Mouse (Mus musculus): ENCODE results near the gene Fam241a. TPM values are rescaled to one million over a fixed set of nuclear protein-coding genes. Genes with fewer than 3 reads are reported as not detected.

The Fam241a gene
- polyA plus RNA-seq, 1 experiment from 2014 or later, result 15.1 TPM

GRCm38 (mm10) chr3:127917999-127918661 is 22.0 kb upstream of the Fam241a start:
- H3K9ac ChIP-seq (ENCODE audit: low read length), result no peak overlapping the region
- WGBS, result 70% methylated on average over 9 of the region's 9 CpGs
- no peak overlapping the region for H3K27ac ChIP-seq (ENCODE audit: low read length)
- H3K4me3 ChIP-seq (replicated peaks; ENCODE audit: low read length), result no peak overlapping the region
- H3K27me3 ChIP-seq (ENCODE audit: control insufficient read depth, insufficient read depth, low read length), result no peaks in the 10 kb centered on the region
- H3K9me3 ChIP-seq (replicated peaks; ENCODE audit: control insufficient read depth, low read length), result no peaks in the 10 kb centered on the region
- H3K4me2 ChIP-seq (ENCODE audit: low read depth, low read length), result no peak overlapping the region
- ATAC-seq (ENCODE audit: insufficient read depth, low FRiP score), result no peak
- H3K36me3 ChIP-seq (ENCODE audit: control insufficient read depth, insufficient read depth, low read length), result no peaks in the 10 kb centered on the region
- H3K4me1 ChIP-seq (ENCODE audit: control insufficient read depth, insufficient read depth, low read length), result 0 out of 2 replicates have a peak, but pooled peaks cover 3% of the 10 kb centered on the region

GRCm38 (mm10) chr3:127917549-127917948 is 21.4 kb upstream of the Fam241a start:
- H3K27ac ChIP-seq (ENCODE audit: low read length), result no peak overlapping the region
- no peaks in the 10 kb centered on the region for H3K9me3 ChIP-seq (replicated peaks; ENCODE audit: control insufficient read depth, low read length)
- no peak for ATAC-seq (ENCODE audit: insufficient read depth, low FRiP score)
- no peak overlapping the region for H3K4me2 ChIP-seq (ENCODE audit: low read depth, low read length)
- 90% methylated on average over 3 of the region's 3 CpGs for WGBS
- H3K36me3 ChIP-seq (ENCODE audit: control insufficient read depth, insufficient read depth, low read length), result no peaks in the 10 kb centered on the region
- H3K4me3 ChIP-seq (replicated peaks; ENCODE audit: low read length), result no peak overlapping the region
- no peaks in the 10 kb centered on the region for H3K27me3 ChIP-seq (ENCODE audit: control insufficient read depth, insufficient read depth, low read length)
- no peak overlapping the region for H3K9ac ChIP-seq (ENCODE audit: low read length)
- 0 out of 2 replicates have a peak, but pooled peaks cover 3% of the 10 kb centered on the region for H3K4me1 ChIP-seq (ENCODE audit: control insufficient read depth, insufficient read depth, low read length)

- Histone ChIP-seq H3K9ac (ENCODE audit: low read length) (no peak overlapping the region), H3K4me2 (ENCODE audit: low read depth, low read length) (no peak overlapping the region), H3K27me3 (ENCODE audit: control insufficient read depth, insufficient read depth, low read length) (no peaks in the 10 kb centered on the region), H3K36me3 (ENCODE audit: control insufficient read depth, insufficient read depth, low read length) (no peaks in the 10 kb centered on the region), H3K9me3 (replicated peaks; ENCODE audit: control insufficient read depth, low read length) (no peaks in the 10 kb centered on the region), H3K27ac (ENCODE audit: low read length) (no peak overlapping the region), H3K4me1 (ENCODE audit: control insufficient read depth, insufficient read depth, low read length) (0 out of 2 replicates have a peak, but pooled peaks cover 3% of the 10 kb centered on the region), H3K4me3 (replicated peaks; ENCODE audit: low read length) (no peak overlapping the region)
- ATAC-seq (ENCODE audit: insufficient read depth, low FRiP score), result no peak
- 87% methylated on average over 3 of the region's 3 CpGs for WGBS
Measured at GRCm38 (mm10) chr3:127915656-127916334, 19.7 kb upstream of the Fam241a start.

GRCm38 (mm10) chr3:127913885-127914709 is 18.0 kb upstream of the Fam241a start:
- no peaks in the 10 kb centered on the region for H3K36me3 ChIP-seq (ENCODE audit: control insufficient read depth, insufficient read depth, low read length)
- 0 out of 2 replicates have a peak overlapping the region, but pooled peaks have one; percentile 15 for H3K4me3 ChIP-seq (replicated peaks; ENCODE audit: low read length)
- peak overlapping the region; percentile 25 for H3K27ac ChIP-seq (ENCODE audit: low read length)
- no peaks in the 10 kb centered on the region for H3K9me3 ChIP-seq (replicated peaks; ENCODE audit: control insufficient read depth, low read length)
- 0 out of 2 replicates have a peak, but pooled peaks cover 3% of the 10 kb centered on the region for H3K4me1 ChIP-seq (ENCODE audit: control insufficient read depth, insufficient read depth, low read length)
- H3K9ac ChIP-seq (ENCODE audit: low read length), result no peak overlapping the region
- peak; percentile 86; the same call in 1 of the 2 replicates for ATAC-seq (ENCODE audit: insufficient read depth, low FRiP score)
- no peaks in the 10 kb centered on the region for H3K27me3 ChIP-seq (ENCODE audit: control insufficient read depth, insufficient read depth, low read length)
- peak overlapping the region; percentile 32 for H3K4me2 ChIP-seq (ENCODE audit: low read depth, low read length)
- WGBS, result 31% methylated on average over 16 of the region's 16 CpGs

GRCm38 (mm10) chr3:127909941-127910340 is 13.8 kb upstream of the Fam241a start:
- no peak overlapping the region for H3K4me2 ChIP-seq (ENCODE audit: low read depth, low read length)
- no peak overlapping the region for H3K4me3 ChIP-seq (replicated peaks; ENCODE audit: low read length)
- no peaks in the 10 kb centered on the region for H3K36me3 ChIP-seq (ENCODE audit: control insufficient read depth, insufficient read depth, low read length)
- ATAC-seq (ENCODE audit: insufficient read depth, low FRiP score), result no peak
- 75% methylated on average over 7 of the region's 7 CpGs for WGBS
- no peak overlapping the region for H3K27ac ChIP-seq (ENCODE audit: low read length)
- H3K9me3 ChIP-seq (replicated peaks; ENCODE audit: control insufficient read depth, low read length), result no peaks in the 10 kb centered on the region
- H3K4me1 ChIP-seq (ENCODE audit: control insufficient read depth, insufficient read depth, low read length), result 0 out of 2 replicates have a peak, but pooled peaks cover 3% of the 10 kb centered on the region
- H3K9ac ChIP-seq (ENCODE audit: low read length), result no peak overlapping the region
- H3K27me3 ChIP-seq (ENCODE audit: control insufficient read depth, insufficient read depth, low read length), result no peaks in the 10 kb centered on the region

- peak overlapping the region; percentile 89 for H3K27ac ChIP-seq (ENCODE audit: low read length)
- no peak for ATAC-seq (ENCODE audit: insufficient read depth, low FRiP score)
- H3K27me3 ChIP-seq (ENCODE audit: control insufficient read depth, insufficient read depth, low read length), result no peaks in the 10 kb centered on the region
- no peaks in the 10 kb centered on the region for H3K9me3 ChIP-seq (replicated peaks; ENCODE audit: control insufficient read depth, low read length)
- H3K4me3 ChIP-seq (replicated peaks; ENCODE audit: low read length), result peak overlapping the region; percentile 69
- WGBS, result 30% methylated on average over 7 of the region's 7 CpGs
- no peaks in the 10 kb centered on the region for H3K36me3 ChIP-seq (ENCODE audit: control insufficient read depth, insufficient read depth, low read length)
- H3K4me1 ChIP-seq (ENCODE audit: control insufficient read depth, insufficient read depth, low read length), result peaks cover 7% of the 10 kb centered on the region; the same call in 1 of the 2 replicates
- H3K4me2 ChIP-seq (ENCODE audit: low read depth, low read length), result peak overlapping the region; percentile 73
- H3K9ac ChIP-seq (ENCODE audit: low read length), result peak overlapping the region; percentile 78
Measured at GRCm38 (mm10) chr3:127894981-127895779, 944 bp downstream of the Fam241a start.

GRCm38 (mm10) chr3:127893902-127894301 is 2.2 kb downstream of the Fam241a start:
- peak overlapping the region; percentile 50 for H3K27ac ChIP-seq (ENCODE audit: low read length)
- WGBS, result 60% methylated on average over 7 of the region's 7 CpGs
- peak overlapping the region; percentile 41 for H3K4me2 ChIP-seq (ENCODE audit: low read depth, low read length)
- H3K36me3 ChIP-seq (ENCODE audit: control insufficient read depth, insufficient read depth, low read length), result no peaks in the 10 kb centered on the region
- peaks cover 7% of the 10 kb centered on the region; the same call in 1 of the 2 replicates for H3K4me1 ChIP-seq (ENCODE audit: control insufficient read depth, insufficient read depth, low read length)
- H3K4me3 ChIP-seq (replicated peaks; ENCODE audit: low read length), result peak overlapping the region; percentile 26
- 0 out of 2 replicates have a peak overlapping the region, but pooled peaks have one; percentile 28 for H3K9ac ChIP-seq (ENCODE audit: low read length)
- ATAC-seq (ENCODE audit: insufficient read depth, low FRiP score), result no peak
- H3K27me3 ChIP-seq (ENCODE audit: control insufficient read depth, insufficient read depth, low read length), result no peaks in the 10 kb centered on the region
- H3K9me3 ChIP-seq (replicated peaks; ENCODE audit: control insufficient read depth, low read length), result no peaks in the 10 kb centered on the region

- no peak for ATAC-seq (ENCODE audit: insufficient read depth, low FRiP score)
Measured at GRCm38 (mm10) chr3:127891906-127892305, 4.2 kb downstream of the Fam241a start.

More at GRCm38 (mm10) chr3:127891906-127892305, 4.2 kb downstream of the Fam241a start:
- H3K4me3 ChIP-seq (replicated peaks; ENCODE audit: low read length), result no peak overlapping the region
- H3K27me3 ChIP-seq (ENCODE audit: control insufficient read depth, insufficient read depth, low read length), result no peaks in the 10 kb centered on the region
- no peak overlapping the region for H3K9ac ChIP-seq (ENCODE audit: low read length)
- H3K4me2 ChIP-seq (ENCODE audit: low read depth, low read length), result no peak overlapping the region
- WGBS, result 47% methylated on average over 10 of the region's 10 CpGs
- no peak overlapping the region for H3K27ac ChIP-seq (ENCODE audit: low read length)
- peaks cover 7% of the 10 kb centered on the region; the same call in 1 of the 2 replicates for H3K4me1 ChIP-seq (ENCODE audit: control insufficient read depth, insufficient read depth, low read length)
- no peaks in the 10 kb centered on the region for H3K9me3 ChIP-seq (replicated peaks; ENCODE audit: control insufficient read depth, low read length)
- H3K36me3 ChIP-seq (ENCODE audit: control insufficient read depth, insufficient read depth, low read length), result no peaks in the 10 kb centered on the region

All from stomach, embryonic 16.5 days (tissue).